Mouse (Mus musculus): Measurements from ENCODE around the gene Tmco4. TPM values are rescaled to one million over a fixed set of nuclear protein-coding genes. Genes with fewer than 3 reads are reported as not detected.

Tmco4 gene
- polyA plus RNA-seq, 1 experiment from 2014 or later = 5.3 TPM

DNA sequence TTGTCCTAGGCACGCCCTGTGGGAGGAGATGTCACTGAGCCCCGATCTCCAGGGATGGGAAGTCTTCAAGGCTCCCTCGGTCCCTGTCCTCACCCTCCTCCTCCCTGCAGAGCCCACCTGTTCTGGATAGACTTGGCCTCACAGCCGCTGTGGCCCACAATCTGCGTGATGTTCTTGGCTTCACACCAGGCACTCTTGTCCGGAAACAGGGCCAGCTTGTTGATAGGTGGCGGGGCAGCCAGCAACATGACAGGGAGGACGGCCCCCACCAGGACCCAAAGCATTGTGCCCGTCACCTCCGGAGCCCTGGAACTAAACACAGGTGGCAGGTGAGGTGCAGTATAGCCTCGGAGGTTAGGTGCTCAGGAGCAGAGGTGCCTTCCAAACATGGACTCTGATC is 112.6 kb downstream of the Tmco4 start:
- no peaks in the 10 kb centered on the region for H3K36me3 ChIP-seq (replicated peaks; ENCODE audit: insufficient read depth, low read length)
- TF ChIP-seq EP300 (IDR thresholded peaks at IDR 0.05; ENCODE audit: low read depth) (no peak), CTCF (IDR thresholded peaks at IDR 0.05; ENCODE audit: low read depth) (no peak)
- H3K4me2 ChIP-seq (ENCODE audit: low read depth, low read length) = no peak overlapping the region
- no peak for ATAC-seq
- DNase-seq = no peak
- H3K4me1 ChIP-seq (ENCODE audit: insufficient read depth) = no peaks in the 10 kb centered on the region
- 61% methylated on average over 11 of the region's 11 CpGs for WGBS (ENCODE audit: insufficient replicate concordance)
- H3K4me3 ChIP-seq (ENCODE audit: low read depth, low read length) = no peak overlapping the region
- H3K9ac ChIP-seq (replicated peaks) = no peak overlapping the region
- H3K27ac ChIP-seq (ENCODE audit: low read depth) = no peak overlapping the region
- H3K9me3 ChIP-seq (ENCODE audit: low read length) = no peaks in the 10 kb centered on the region
- H3K27me3 ChIP-seq (ENCODE audit: insufficient read depth, low read length) = peaks cover 7% of the 10 kb centered on the region; the same call in 1 of the 2 replicates

DNA sequence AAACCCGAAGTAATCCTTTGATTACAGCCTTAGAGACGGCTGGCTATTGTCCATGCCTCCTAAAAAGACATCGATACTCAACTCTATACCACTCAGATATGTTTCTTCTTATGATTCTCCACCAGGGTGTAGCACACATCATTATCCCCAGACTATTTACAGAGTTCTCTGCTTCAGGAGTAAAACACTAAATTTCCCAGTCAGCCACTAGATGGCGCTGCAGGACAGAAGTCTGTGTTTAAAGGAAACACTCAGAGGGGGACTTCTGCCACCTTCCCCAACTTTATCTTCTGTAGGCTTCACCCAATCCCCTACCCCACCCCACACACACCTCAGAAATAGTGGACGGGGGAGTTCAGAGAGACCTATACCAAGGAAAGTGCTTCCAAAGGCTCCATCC is 113.3 kb downstream of the Tmco4 start:
- TF ChIP-seq CTCF (IDR thresholded peaks at IDR 0.05; ENCODE audit: low read depth) (peak; percentile 93), EP300 (IDR thresholded peaks at IDR 0.05; ENCODE audit: low read depth) (no peak)
- no peak overlapping the region for H3K27ac ChIP-seq (ENCODE audit: low read depth)
- peak; percentile 45 for ATAC-seq
- no peak overlapping the region for H3K9ac ChIP-seq (replicated peaks)
- DNase-seq = peak; percentile 85
- no peaks in the 10 kb centered on the region for H3K36me3 ChIP-seq (replicated peaks; ENCODE audit: insufficient read depth, low read length)
- H3K4me2 ChIP-seq (ENCODE audit: low read depth, low read length) = no peak overlapping the region
- no peak overlapping the region for H3K4me3 ChIP-seq (ENCODE audit: low read depth, low read length)
- H3K4me1 ChIP-seq (ENCODE audit: insufficient read depth) = no peaks in the 10 kb centered on the region
- WGBS (ENCODE audit: insufficient replicate concordance) = 14% methylated on average over 5 of the region's 5 CpGs
- peaks cover 14% of the 10 kb centered on the region for H3K27me3 ChIP-seq (ENCODE audit: insufficient read depth, low read length)
- no peaks in the 10 kb centered on the region for H3K9me3 ChIP-seq (ENCODE audit: low read length)

DNA sequence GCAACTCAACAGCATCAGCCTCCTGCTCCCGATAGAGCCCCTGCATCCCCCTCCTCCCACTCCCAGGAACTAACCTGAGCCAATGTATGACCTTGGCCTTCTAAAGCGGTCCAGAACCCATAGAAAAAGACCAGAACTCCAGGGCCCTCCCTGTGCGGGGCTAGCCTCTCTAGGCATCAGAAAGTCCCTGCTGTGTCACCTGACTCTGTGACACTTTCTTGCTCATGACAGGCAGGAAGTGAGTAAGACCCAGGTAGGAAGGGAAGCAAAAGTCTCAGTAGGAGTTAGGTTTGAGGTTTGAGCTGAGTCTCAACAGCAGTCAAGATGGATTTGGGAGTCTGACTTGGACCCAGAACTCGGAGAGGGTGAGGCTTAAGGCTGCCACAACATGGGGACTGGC is 114.3 kb downstream of the Tmco4 start:
- ATAC-seq (no peak), DNase-seq (no peak)
- Histone ChIP-seq H3K4me2 (ENCODE audit: low read depth, low read length) (no peak overlapping the region), H3K4me3 (ENCODE audit: low read depth, low read length) (no peak overlapping the region), H3K4me1 (ENCODE audit: insufficient read depth) (peaks cover 3% of the 10 kb centered on the region; the same call in 1 of the 2 replicates), H3K9ac (replicated peaks) (no peak overlapping the region), H3K27ac (ENCODE audit: low read depth) (no peak overlapping the region), H3K9me3 (ENCODE audit: low read length) (no peaks in the 10 kb centered on the region), H3K36me3 (replicated peaks; ENCODE audit: insufficient read depth, low read length) (no peaks in the 10 kb centered on the region), H3K27me3 (ENCODE audit: insufficient read depth, low read length) (peaks cover 24% of the 10 kb centered on the region)
- no peak for TF ChIP-seq CTCF (IDR thresholded peaks at IDR 0.05; ENCODE audit: low read depth)
- no peak for TF ChIP-seq EP300 (IDR thresholded peaks at IDR 0.05; ENCODE audit: low read depth)
- WGBS (ENCODE audit: insufficient replicate concordance) = 57% methylated on average over 4 of the region's 4 CpGs

DNA sequence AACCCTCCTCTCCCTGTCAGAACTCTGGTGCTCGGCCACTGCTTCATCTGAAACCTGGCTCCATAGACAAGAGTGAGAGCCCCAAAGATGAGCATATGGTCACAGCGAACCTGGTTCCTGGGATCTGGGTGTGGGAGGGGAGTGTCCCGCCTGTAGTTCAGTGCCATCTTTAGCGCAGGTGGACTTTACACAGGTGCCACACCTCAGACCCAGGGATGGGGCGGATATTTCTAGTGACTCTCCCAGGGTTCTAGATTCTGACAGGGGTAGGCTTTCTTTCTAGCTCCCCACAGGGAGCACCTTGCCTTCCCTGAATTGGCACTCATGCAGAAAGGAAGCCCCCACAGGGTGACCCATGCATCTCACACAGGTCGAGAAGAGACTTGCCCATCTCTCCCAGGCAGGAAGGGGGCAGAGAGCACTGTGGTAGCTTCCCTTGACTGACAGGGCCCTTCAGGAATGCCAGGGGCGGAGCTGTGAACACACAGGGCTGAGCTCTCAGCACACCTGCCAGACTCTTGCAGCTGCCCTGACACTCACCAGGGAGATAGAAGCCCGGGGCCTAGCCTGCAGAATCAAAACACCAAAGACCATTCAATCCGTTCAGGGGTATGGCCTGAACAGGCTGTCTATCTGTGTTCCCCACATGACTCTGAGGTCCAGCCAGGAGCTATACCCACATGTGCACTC is 116.4 kb downstream of the Tmco4 start:
- ATAC-seq (no peak), DNase-seq (no peak)
- H3K9ac ChIP-seq (replicated peaks) = no peak overlapping the region
- 62% methylated on average over 9 of the region's 9 CpGs for WGBS (ENCODE audit: insufficient replicate concordance)
- H3K4me3 ChIP-seq (ENCODE audit: low read depth, low read length) = no peak overlapping the region
- H3K27ac ChIP-seq (ENCODE audit: low read depth) = no peak overlapping the region
- TF ChIP-seq EP300 (IDR thresholded peaks at IDR 0.05; ENCODE audit: low read depth) (no peak), CTCF (IDR thresholded peaks at IDR 0.05; ENCODE audit: low read depth) (no peak)
- no peaks in the 10 kb centered on the region for H3K36me3 ChIP-seq (replicated peaks; ENCODE audit: insufficient read depth, low read length)
- H3K4me2 ChIP-seq (ENCODE audit: low read depth, low read length) = no peak overlapping the region
- H3K4me1 ChIP-seq (ENCODE audit: insufficient read depth) = peaks cover 10% of the 10 kb centered on the region
- H3K27me3 ChIP-seq (ENCODE audit: insufficient read depth, low read length) = peaks cover 40% of the 10 kb centered on the region
- no peaks in the 10 kb centered on the region for H3K9me3 ChIP-seq (ENCODE audit: low read length)

GRCm38 (mm10) chr4:139090303-139090940 is 117.7 kb downstream of the Tmco4 start:
- no peak for ATAC-seq
- Histone ChIP-seq H3K27ac (ENCODE audit: low read depth) (no peak overlapping the region), H3K4me2 (ENCODE audit: low read depth, low read length) (no peak overlapping the region), H3K27me3 (ENCODE audit: insufficient read depth, low read length) (peaks cover 44% of the 10 kb centered on the region), H3K4me3 (ENCODE audit: low read depth, low read length) (no peak overlapping the region), H3K9ac (replicated peaks) (no peak overlapping the region), H3K9me3 (ENCODE audit: low read length) (peaks cover 5% of the 10 kb centered on the region), H3K36me3 (replicated peaks; ENCODE audit: insufficient read depth, low read length) (no peaks in the 10 kb centered on the region), H3K4me1 (ENCODE audit: insufficient read depth) (peaks cover 10% of the 10 kb centered on the region)
- DNase-seq = no peak
- 53% methylated on average over 15 of the region's 15 CpGs for WGBS (ENCODE audit: insufficient replicate concordance)
- no peak for TF ChIP-seq EP300 (IDR thresholded peaks at IDR 0.05; ENCODE audit: low read depth)
- TF ChIP-seq CTCF (IDR thresholded peaks at IDR 0.05; ENCODE audit: low read depth) = no peak

GRCm38 (mm10) chr4:139091066-139091465 is 118.4 kb downstream of the Tmco4 start:
- Histone ChIP-seq H3K4me2 (ENCODE audit: low read depth, low read length) (no peak overlapping the region), H3K27ac (ENCODE audit: low read depth) (no peak overlapping the region), H3K9ac (replicated peaks) (no peak overlapping the region), H3K36me3 (replicated peaks; ENCODE audit: insufficient read depth, low read length) (no peaks in the 10 kb centered on the region), H3K27me3 (ENCODE audit: insufficient read depth, low read length) (peaks cover 44% of the 10 kb centered on the region), H3K4me1 (ENCODE audit: insufficient read depth) (peaks cover 10% of the 10 kb centered on the region), H3K9me3 (ENCODE audit: low read length) (peaks cover 5% of the 10 kb centered on the region), H3K4me3 (ENCODE audit: low read depth, low read length) (no peak overlapping the region)
- 60% methylated on average over 7 of the region's 7 CpGs for WGBS (ENCODE audit: insufficient replicate concordance)
- DNase-seq = no peak
- ATAC-seq = no peak
- TF ChIP-seq CTCF (IDR thresholded peaks at IDR 0.05; ENCODE audit: low read depth) (no peak), EP300 (IDR thresholded peaks at IDR 0.05; ENCODE audit: low read depth) (no peak)

Data from liver, postnatal 0 days (tissue).